In the genomic region with DNA sequence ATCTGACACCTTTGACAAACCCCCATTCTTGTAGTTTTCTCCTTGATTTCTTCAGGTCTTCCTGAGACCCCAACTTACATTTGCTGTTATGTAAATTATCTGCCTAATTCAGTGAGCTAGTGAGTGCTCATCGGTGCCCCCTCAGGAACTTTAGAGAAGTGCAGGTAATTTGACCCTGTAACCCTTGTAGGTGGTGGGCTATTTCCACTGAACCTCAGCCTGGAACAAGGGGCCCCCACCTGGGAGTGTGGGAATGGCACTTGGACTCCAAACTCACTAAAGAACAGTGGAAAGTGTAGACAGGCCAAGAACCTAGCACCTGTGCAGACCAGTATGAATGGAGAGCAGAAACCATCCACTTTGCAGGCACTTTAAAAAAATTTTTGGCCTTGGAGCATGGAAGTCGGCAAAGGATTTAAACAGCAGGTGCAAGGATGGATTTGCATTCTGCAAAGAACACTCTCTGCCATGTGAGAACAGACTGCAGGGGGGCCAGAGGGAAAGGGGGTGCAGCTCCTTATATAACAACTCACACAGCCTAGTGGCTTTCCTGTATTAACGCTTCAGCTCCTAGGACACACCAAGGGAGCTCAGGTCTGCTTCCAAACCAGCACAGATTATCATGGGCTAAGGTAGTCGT, we compare ENCODE assay signal across 8 mouse cellular contexts. TPM values are rescaled to one million over a fixed set of nuclear protein-coding genes. Genes with fewer than 3 reads are reported as not detected.
DNase-seq lines count a peak whose midpoint lies in the region; ATAC-seq and TF ChIP-seq lines count a peak whose summit lies in the region.

No protein-coding gene starts in this region.

- H3K4me2 ChIP-seq in embryonic facial prominence, embryonic 11.5 days (ENCODE audit: low read depth, low read length) = no peak overlapping the region

- H3K4me3 ChIP-seq in layer of hippocampus, adult 2 months = no peak overlapping the region
- H3K4me3 ChIP-seq in embryonic facial prominence, embryonic 11.5 days (ENCODE audit: low read depth, low read length) = no peak overlapping the region

- ATAC-seq in embryonic facial prominence, embryonic 11.5 days (replicated peaks; ENCODE audit: insufficient number of reproducible peaks, low FRiP score, low TSS enrichment, low read depth) = 0 out of 2 replicates have a peak, but pooled peaks have one; percentile 32

- H3K36me3 ChIP-seq in embryonic facial prominence, embryonic 11.5 days (replicated peaks; ENCODE audit: control insufficient read depth, insufficient read depth, low read depth, low read length) = no peaks in the 10 kb centered on the region

- DNase-seq in layer of hippocampus, adult 2 months (ENCODE audit: low spot score in 2 of 2) = peak; percentile 52 to 68
- no peak for DNase-seq in layer of hippocampus, postnatal 25 days (ENCODE audit: extremely low spot score in 1 of 2, low spot score in 1 of 2)
- DNase-seq in adipocyte (ENCODE audit: low spot score) = peak; percentile 6
- DNase-seq in embryonic facial prominence, embryonic 11.5 days (ENCODE audit: low spot score) = peak; percentile 69
- DNase-seq in left cerebral cortex, postnatal 14 days (ENCODE audit: low spot score in 2 of 2) = peak; percentile 42 to 81
- peak; percentile 82 for DNase-seq in retina, embryonic 14.5 days (ENCODE audit: low spot score)
- DNase-seq in testis, postnatal 10 days (ENCODE audit: low spot score) = no peak
- no peak for DNase-seq in gastrocnemius, postnatal 25 days

- no peak overlapping the region for H3K9ac ChIP-seq in embryonic facial prominence, embryonic 11.5 days (replicated peaks; ENCODE audit: low read length)

- intact Hi-C loops in left cerebral cortex, postnatal 14 days (cut with DNase I) = no loop called here

- no peaks in the 10 kb centered on the region for H3K9me3 ChIP-seq in embryonic facial prominence, embryonic 11.5 days (replicated peaks; ENCODE audit: control insufficient read depth, low read length)

- peak; percentile 75 for TF ChIP-seq CTCF in layer of hippocampus, adult 2 months (conservative IDR thresholded peaks at IDR 0.05)

- H3K27ac ChIP-seq in layer of hippocampus, adult 2 months = peak overlapping the region; percentile 89
- no peak overlapping the region for H3K27ac ChIP-seq in embryonic facial prominence, embryonic 11.5 days (replicated peaks; ENCODE audit: low read depth, low read length)

- no peaks in the 10 kb centered on the region for H3K4me1 ChIP-seq in embryonic facial prominence, embryonic 11.5 days (ENCODE audit: control insufficient read depth, insufficient read depth, low read length)

- 49% methylated on average over 4 of the region's 4 CpGs for WGBS in embryonic facial prominence, embryonic 11.5 days

- no peaks in the 10 kb centered on the region for H3K27me3 ChIP-seq in embryonic facial prominence, embryonic 11.5 days (ENCODE audit: control insufficient read depth, insufficient read depth, low read length)

RNA-seq across cellular contexts. Expression of gene Tub, which starts 50.3 kb away (rescaled TPM):
- total RNA-seq in layer of hippocampus, adult 2 months (2021) = 100 to 1,000 TPM; 179 to 198 TPM
- 100 to 1,000 TPM; 159 to 187 TPM for total RNA-seq in layer of hippocampus, postnatal 25 days (2021)
- polyA plus RNA-seq in embryonic facial prominence, embryonic 11.5 days (2014; fragmentation: Nextera tagmentation; extraction: Ambion mirVana) = 3.9 and 4.5 TPM in 2 replicates
- total RNA-seq in left cerebral cortex, postnatal 14 days (2021) = 100 to 1,000 TPM; 140 to 148 TPM
- total RNA-seq in gastrocnemius, postnatal 25 days (2021) = under 1 TPM; 0.69 to 0.70 TPM

Comparison
In these comparisons a context has a peak if more than half of its experiments do, and no peak if none do; other contexts are left out.
1. DNase-seq: peak in layer of hippocampus, adult 2 months (2 of 2), adipocyte (single experiment), embryonic facial prominence, embryonic 11.5 days (single experiment), left cerebral cortex, postnatal 14 days (2 of 2) and retina, embryonic 14.5 days (single experiment); none in layer of hippocampus, postnatal 25 days (0 of 2), testis, postnatal 10 days (single experiment) and gastrocnemius, postnatal 25 days (single experiment).
2. RNA of gene Tub, which starts 50.3 kb away (total RNA-seq): 179 to 198 TPM in layer of hippocampus, adult 2 months, 159 to 187 TPM in layer of hippocampus, postnatal 25 days and 140 to 148 TPM in left cerebral cortex, postnatal 14 days; 0.69 to 0.70 TPM in gastrocnemius, postnatal 25 days; every median in the first group is over 10 times any median in the second.